Mouse (Mus musculus): ENCODE data around the gene Klhl8.

Klhl8 gene

DNA sequence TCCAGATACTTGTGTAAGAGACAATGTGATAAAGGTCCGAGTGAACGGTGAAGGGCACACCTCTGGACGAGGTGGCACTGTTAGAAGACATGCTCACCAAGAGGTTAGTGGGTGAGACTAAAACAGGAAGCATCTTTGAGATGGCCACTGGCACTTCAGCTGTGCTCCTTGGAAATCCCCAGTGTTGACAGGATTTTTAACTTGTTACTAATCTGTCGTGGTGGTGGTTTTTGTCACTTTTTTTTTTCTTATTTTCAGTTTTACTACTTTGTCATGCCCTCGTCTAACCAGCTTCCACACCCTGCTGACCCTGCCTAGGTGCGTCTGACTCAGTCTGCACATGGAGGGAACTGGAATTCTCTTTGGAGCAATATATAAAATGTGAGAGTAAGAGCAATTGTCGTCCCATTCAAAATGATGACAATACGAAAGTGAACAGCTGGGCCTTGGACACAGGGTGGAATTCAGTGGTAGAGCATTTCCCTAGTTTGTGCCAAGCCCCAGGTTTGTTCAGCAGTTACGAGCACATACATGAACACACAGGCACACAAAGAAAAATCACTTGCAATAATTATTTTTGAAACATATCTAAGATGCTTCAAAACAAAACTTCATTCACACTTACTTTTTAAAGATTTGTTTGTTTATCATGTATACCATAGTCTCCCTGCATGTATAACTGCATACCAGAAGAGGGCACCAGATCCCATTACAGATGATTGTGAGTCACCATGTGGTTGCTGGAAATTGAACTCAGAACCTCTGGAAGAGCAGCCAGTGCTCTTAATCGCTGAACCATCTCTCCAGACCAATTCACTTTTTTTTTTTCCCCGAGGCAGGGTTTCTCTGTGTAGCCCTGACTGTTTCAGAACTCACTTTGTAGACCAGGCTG is 3.5 kb upstream of the Klhl8 start:
- DNase-seq = no peak

DNA sequence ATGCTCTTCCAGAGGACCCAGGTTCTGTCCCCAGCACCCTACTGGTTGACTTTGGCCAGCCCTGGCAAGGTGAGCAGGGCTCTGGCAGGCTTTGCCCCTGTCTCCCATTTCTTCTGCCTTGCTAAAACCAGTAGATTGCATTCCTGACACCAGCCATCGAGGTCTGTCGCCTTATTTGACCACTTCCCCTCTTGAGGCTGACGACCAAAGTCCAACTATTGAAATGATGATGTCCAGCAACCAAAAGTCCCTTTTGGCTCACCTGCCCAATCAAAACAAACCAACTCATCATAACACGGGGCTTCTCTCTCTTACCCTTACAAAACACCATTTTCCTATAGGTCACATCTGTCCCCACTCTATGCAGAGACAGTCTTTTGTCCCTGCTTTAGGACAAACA is 2.1 kb upstream of the Klhl8 start:
- no peak for DNase-seq

DNA sequence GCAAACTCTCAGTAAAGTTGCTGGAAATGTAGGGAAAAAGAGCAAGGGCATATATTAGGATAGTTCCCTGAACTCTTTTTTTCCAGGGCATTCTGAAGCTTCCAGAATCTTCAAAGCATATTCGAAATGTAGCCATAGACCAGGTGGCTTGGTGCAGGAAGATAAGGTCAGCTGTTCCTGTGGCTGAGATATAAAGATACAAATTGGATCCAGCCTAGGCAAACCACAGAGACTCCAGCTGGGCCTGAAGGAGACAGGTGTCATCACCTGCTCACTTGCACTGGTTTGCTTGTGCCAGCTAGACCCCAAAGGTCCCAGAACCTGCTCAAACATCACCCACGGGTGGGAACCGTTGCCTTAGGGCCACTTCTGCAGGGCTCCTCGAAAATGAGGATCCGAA is 496 bp upstream of the Klhl8 start:
- no peak for DNase-seq

DNA sequence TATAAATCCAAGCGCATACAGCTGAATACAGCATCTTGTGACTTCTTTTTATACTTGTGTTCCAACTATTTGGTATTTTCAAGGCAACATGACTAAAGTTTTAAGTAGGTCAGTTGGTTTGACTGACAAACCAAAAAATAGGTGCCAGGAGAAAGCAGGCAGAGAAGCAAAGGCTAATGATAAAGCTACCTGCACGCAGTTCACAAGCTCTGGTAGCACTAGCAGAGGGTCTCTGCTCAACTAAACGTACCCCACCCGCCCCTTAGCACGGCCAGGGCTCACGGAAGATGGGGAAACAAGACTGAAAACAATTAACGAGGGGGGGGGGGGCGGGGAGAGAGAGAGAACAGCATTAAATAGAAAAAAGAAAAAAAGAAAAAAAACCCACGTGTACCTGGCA is 903 bp downstream of the Klhl8 start:
- no peak for DNase-seq

DNA sequence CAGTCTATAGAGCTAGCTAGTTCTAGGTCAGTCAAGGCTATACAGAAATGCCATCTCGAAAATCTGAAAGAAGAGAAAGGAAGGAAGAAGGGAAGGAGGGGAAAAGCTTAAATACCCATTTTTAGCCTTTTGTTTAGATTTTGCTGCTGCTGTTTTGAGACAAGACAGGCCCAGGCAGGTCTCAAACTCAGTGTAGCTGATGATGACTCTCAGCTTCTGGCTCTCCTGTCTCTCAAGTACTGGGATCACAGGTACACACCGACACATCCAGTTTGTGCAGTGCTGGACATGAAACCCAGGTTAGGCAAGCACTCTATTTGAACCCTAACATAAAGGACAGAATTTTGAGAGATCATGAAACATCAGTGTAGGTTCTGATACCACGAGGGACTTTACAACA is 1.6 kb downstream of the Klhl8 start:
- no peak for DNase-seq

DNA sequence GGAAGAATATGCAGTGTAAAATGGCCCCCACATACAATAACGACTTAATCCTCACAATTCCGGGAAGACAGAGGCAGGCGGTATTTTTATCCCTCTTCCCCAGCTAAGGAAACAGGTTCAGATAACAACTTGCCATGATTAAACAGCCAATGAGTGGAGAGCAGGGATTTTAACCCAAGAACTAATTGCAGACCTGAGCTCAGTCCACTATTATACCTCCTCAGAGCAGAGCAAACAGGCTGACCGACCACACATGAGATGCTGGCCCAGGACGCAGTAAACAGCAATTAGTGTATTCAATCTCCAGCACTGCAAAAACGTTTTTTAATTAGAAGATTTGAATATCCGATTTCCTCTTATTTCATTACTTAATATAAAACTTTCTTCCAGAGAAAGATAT is 2.2 kb downstream of the Klhl8 start:
- no peak for DNase-seq

DNA sequence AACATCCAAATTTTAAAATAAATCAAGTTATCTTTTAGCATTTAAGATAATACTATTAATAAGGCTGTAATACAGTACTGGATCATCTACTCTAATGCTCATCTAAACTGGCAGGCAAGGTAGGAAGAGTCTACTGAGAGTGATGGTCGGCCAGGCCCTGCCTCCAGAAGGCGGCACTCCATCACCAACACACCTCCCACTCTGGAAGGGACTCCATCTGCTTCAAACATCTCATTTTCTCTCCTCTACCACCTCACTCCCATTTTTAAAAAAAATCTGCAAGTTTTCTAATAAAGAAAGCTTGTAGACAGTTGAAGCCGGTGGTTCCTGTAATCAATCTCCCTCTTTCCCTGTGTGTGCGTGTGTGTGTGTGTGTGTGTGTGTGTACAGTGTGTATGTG is 3.2 kb downstream of the Klhl8 start:
- no peak for DNase-seq

DNA sequence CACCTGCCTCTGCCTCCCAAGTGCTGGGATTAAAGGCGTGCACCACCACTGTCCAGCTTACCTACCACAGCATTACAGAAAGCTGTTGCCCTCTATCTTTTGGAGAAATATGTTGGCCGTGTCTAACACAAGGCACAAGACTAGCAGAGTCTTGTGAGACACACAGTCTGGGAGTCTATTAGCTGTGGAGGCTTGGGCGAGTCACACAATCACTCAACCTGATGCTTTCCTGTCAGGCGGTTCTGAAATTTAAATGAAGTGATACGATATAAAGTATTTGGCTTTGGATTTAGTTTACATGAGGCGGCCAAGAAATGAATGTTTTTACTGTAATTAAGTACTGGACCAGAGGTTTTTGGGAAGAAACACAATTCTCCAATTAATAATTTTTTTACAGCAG is 4.9 kb downstream of the Klhl8 start:
- peak; percentile 53 for DNase-seq

DNA sequence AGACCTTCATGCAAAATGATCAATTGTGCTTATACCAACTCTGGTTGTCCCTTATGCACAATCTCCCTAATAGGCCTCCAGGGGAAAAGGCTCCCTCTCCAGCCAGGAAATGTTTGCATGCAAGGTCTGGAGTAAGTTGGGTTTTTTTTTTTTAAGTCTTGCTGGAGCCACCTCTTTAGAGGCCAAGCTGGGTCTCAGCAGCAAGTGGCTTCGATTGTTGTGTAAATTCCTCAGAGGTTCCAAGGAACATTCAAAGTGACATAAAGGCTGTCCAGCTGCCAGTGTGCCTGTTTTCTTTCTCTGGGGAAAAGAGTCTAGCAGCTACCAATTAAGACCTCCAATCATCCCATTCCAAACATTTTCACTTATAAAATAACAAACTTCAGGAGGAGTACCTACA is 12.7 kb downstream of the Klhl8 start:
- peak; percentile 14 for DNase-seq

DNA sequence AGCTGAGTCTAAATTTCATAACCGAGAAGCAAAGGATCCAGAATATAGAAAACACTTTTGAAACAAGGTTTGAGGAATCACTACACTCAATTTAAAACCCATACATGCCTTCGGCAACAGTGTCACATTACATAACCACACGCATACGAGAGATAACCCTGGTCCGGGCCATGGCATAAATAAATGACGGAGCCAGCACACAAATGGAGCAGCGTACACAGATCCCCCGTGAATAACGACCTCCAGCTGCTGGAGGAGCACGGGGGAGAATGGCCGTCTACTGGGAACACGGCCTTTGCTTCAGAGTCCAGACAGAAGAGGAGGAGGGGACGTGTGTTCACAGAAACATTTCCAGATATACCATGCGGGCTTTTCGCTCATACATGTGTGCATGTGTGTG is 21.3 kb downstream of the Klhl8 start:
- peak; percentile 22 for DNase-seq

DNA sequence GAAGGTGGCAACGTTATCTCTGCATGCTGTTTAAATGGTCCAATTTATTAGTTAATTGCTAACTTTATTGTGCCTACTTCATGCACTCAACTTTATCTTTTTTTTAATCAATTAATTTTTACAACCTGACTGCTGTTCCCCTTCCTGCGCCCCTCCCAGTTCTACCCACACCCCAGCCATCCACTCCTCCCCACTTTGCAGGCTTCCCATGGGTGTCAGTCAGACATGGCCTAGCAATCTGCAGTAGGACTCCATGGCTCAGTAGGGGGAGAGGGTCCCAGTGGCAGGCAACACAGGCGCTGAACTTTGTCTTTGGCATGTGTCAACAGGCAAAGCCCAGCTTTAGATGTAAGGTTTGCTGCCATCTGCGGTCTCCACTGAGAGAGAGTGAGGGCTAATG is 47.3 kb downstream of the Klhl8 start:
- no peak for DNase-seq

DNA sequence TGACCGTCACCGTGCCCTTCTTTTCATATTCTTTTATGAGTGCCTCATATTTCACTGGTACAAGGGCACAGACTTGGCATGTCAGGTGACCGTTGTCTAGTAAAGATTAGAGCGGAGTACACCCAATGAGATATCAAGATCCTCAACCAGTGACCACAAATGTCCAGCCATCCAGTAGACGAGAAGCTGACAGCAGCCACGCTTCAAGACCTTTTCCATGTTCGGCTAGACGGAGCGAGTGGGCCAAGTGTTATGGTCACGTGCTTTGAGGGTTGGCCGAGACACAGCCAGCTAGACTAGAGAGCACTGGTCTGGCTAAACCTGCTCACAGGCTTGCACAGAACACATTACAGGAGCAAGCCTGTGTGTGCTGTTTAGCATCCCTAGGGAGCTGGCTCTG is 50.4 kb downstream of the Klhl8 start:
- no peak for DNase-seq

DNA sequence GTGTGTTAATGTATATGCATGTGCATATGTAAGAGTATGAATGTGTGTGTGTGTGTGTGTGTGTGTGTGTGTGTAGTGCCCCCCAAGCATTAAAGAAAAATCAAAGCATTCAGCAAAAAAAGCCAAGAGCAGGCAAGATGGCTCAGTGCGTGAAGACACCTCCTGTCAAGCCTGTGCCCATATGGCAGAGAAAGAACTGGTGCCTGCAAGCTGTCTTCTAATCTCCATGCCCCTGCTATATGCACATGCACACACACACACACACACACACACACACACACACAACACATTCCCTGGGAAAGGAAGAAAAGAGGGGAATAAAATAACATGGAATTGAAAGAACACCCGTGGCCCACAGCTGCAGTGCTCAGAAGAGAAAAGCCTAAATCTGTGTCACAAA is 53.9 kb downstream of the Klhl8 start:
- no peak for DNase-seq

DNA sequence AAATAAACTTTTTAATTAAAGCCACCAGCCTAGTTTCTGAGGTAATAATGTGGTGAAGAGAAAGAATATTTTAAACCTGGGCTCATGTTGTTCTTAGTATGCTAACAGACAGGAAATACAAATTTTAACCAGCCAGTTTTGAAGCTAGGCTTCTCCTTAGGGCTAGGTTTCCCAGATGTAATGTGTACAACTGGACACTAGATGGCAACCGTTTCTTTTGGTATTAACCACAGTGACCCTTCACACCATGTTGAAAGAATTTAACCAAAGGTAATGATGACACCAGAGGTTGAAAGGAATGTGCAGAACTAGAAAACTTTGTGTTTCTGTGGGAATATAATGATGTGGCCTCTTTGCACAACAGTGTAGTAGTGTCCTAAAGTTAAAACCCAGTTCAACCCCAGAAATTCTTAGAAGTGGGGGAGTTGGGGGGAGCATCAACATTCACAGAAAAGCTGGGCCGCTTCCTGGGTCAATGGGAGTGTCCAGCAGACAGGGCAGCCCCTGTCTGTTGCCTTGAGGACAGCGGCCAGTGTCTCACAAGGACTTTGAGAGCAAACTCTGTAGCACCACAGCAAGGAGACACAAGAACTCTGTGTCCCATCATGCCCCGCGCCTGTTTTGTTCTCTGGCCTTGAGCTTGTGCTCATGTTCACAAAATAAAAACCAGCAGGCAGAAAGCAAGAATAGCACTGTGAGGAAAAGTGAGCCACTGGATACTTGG is 54.6 kb downstream of the Klhl8 start:
- DNase-seq = peak; percentile 81

DNA sequence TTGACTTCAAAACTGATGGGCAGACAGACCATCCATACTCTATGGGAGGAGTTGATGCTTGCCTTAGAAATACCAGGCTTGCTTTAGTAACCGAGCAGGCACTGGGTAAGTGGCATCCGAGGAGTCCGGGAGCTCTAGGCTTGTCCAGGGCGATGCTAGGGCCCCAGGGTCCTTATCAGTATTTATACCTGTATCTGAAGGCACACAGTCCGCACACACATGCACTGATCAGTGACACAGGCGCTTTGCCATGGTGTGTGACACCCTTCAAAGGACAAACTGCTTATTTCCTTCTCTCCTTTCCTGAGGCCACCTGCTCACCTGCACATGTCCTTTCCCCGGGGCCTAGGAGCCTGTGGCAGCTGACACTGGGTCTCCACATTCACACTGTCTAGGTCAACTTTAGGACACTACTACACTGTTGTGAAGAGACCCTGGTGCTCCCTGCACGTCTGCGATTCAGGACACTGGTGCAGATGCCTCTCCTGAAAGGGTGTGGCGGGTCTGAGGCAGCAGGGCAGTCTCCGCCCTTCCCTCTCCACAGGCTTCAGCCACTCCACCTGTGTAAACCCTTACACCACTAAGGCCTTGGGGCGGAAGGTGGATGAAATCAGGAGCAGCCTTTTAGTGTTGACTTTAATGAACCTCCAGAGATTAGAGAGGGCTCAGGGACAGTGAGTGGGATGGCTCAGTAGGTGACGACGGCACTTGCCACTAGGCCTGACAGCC is 55.4 kb downstream of the Klhl8 start:
- DNase-seq = peak; percentile 36

DNA sequence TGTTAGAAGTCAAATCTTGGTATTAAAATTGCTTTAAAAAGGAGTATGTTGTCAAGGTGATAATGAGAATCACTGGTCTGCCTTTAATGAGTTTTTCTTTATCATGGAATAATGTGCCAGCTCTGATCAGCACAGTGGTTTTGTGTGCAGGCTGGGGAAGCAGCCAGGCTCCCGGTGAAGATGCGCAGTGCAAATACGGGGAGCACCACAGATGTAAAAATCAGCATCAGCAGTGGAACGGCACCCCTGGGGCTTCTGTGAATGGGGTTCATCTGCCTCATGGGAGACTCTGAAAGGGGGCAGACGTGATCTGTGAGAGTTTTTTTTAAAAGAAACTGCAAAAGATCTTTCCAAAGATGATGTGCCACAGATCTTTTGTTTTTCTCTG is 56.3 kb downstream of the Klhl8 start:
- DNase-seq = no peak

DNA sequence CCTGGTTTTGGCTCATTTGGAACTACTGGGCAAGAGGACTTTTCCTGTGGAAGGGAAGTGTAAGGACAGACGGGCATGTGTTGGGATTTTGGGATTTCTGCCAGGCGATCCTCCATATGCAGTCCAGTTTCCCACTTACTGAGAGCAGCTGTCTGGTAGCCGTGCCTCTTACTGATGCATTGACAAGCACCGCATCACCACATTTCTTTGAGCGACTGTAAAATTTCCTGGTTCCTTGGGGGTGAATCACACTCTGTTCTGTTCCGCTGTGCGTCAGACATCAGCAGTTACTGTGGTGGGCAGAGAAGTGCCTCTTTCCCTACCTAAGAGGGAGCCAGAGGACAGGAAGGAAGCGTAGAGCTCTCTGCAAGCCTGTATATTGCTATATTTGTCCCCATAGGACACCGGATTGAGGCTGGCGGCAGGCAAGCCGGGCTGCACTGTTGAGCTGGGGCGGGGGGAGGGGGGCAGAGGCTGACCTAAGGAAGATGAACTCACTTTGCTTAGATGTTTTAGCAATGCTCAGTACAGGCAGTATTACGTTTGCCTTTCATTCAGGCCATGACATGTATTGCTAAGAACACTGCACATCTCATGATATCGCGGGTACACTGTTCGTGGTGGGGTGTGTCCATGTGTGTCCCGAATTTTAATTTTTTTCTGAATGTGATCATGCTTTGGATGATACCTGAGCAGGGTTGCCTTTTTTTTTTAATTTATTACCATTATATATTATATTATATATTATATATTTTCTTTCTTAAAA is 56.8 kb downstream of the Klhl8 start:
- no peak for DNase-seq

DNA sequence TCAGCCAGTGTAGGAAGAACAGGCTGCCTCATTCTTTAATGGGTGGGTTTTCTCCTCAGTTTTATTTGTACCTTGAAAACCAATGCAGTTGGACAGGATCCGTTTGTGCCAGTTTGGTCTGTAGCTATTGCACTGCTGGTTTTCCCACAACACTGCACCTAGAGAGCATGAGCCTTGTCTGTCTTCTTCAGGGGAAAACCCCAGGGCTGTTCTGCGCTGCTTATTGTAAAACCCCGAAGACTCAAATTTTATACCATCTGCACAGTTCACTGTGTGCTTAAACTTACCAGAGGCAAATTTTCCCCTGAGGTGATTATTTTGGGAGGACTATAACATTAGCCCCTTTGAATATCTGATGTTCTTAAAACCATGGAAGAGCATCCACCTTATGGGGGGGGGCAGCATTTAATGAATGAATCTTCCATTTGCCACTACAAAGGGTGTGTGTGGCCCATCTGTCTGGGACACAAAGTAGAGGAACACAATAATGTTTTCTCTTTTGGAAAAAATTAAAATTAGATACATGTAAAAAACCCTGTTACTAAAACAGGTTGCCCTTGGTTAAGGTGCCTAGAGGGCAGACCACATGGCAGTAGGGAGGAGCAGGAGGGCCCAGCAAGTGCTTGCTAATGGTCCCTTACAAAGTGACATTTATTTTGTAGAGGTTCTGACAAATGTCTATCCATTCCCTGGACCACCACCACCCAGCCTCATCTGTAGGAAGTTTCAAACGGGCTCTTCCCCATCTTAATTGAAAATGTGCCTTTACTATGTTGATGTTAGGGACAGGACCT is 58.1 kb downstream of the Klhl8 start:
- DNase-seq = no peak

DNA sequence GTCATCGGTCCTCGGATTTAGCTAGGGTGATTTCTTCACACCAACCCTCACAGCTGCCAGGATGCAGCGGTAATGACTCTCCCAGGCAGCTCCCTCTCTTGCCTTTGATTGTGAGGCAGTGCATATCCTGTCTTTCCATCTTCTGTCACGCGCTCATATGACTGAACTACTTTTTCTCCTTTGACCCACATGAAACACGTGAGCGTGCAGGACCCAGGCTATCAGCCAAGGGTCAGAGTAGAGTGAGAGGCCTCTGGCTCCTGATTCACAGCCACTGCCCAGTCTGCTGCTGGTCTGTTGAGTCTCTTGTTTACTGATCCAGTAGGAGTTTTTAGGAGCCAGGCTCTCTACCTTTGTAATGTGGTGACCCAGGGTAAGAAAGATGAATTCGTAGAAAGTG is 62.5 kb downstream of the Klhl8 start:
- no peak for DNase-seq

DNA sequence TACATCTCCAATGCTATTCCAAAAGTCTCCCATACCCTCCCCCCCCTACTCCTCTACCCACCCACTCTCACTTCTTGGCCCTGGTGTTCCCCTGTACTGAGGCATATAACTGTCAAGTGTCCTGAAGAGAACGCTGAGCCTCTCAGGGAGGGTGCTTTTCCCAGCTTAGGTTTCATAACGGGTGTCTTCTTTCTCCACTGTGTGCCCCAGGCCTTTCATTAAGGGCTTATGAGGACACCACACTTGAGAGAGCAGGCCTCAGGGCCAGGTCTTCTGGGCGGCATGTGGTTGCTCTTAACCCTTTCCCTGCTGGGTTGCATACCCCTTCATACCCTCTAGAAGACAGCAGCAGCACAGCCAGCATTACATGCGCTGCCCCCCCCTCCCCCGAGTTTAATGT is 64.5 kb downstream of the Klhl8 start:
- DNase-seq = no peak

DNA sequence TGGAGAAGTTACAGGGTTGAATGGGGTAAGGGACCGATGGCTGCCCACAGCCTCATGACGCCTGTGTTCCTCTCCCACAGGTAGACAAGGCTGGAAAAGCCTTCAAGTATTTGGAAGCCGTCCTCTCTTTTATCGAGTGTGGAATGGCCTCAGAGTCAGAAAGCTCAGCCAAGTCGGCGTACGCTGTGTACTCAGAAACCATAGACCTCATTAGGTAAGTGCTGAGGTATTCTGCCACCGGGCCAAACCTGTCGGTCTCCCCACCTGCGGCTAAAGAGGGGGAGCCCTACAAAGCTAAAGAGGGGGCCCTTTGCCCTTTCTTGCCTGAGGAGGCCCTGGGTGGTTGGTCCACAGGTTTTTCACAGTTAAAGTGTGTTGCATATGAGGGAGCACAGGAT is 64.9 kb downstream of the Klhl8 start:
- DNase-seq = no peak

Data from lung, postnatal 10 days (tissue).